Mouse (Mus musculus) myocyte (in vitro differentiated cells): ENCODE measurements around the gene Nat9.

Experiments
- CEBPB ChIP-seq: IDR thresholded peaks from 2 replicates; pipeline ENCODE4 v1.6.1; 2011; ENCODE audit warnings: mild to moderate bottlenecking, moderate library complexity; ENCODE audit not compliant: poor library complexity, insufficient read depth, severe bottlenecking
- E2F4 ChIP-seq: IDR thresholded peaks from one replicate; pipeline ENCODE4 v1.6.1; 2011; ENCODE audit warnings: mild to moderate bottlenecking, control low read depth, moderate library complexity; ENCODE audit not compliant: insufficient read depth
- MAX ChIP-seq: IDR thresholded peaks from one replicate; pipeline ENCODE4 v1.6.1; 2011; ENCODE audit warnings: low read depth, mild to moderate bottlenecking, control low read depth
- MYOD1 ChIP-seq, 3 experiments: IDR thresholded peaks; one replicate each; pipeline ENCODE4 v1.6.1; 2011; ENCODE audit warnings: control low read depth in 2 of 3, low read depth in 2 of 3, mild to moderate bottlenecking in 2 of 3, moderate library complexity in 1 of 3; ENCODE audit not compliant: insufficient read length in 2 of 3, control insufficient read depth in 1 of 3
- MYOG ChIP-seq, 3 experiments: IDR thresholded peaks; one replicate each; pipeline ENCODE4 v1.6.1; 2011; ENCODE audit warnings: control low read depth in 2 of 3, low read depth in 2 of 3, mild to moderate bottlenecking in 2 of 3; ENCODE audit not compliant: insufficient read length in 2 of 3, control insufficient read depth in 1 of 3, insufficient read depth in 1 of 3
- POLR2A ChIP-seq: IDR thresholded peaks from one replicate; pipeline ENCODE4 v1.6.1; 2011; ENCODE audit warnings: low read depth, mild to moderate bottlenecking, control low read depth, moderate library complexity; ENCODE audit not compliant: insufficient read length
- POLR2AphosphoS2 ChIP-seq: IDR thresholded peaks from one replicate; pipeline ENCODE4 v1.6.1; 2011; ENCODE audit warnings: low read depth, control low read depth; ENCODE audit not compliant: insufficient read length
- SRF ChIP-seq: IDR thresholded peaks from one replicate; pipeline ENCODE4 v1.6.1; 2011; ENCODE audit warnings: low read depth; ENCODE audit not compliant: control insufficient read depth, insufficient read length
- TCF12 ChIP-seq: IDR thresholded peaks from one replicate; pipeline ENCODE4 v1.6.1; 2011; ENCODE audit warnings: mild to moderate bottlenecking, control low read depth; ENCODE audit not compliant: poor library complexity, insufficient read depth, severe bottlenecking
- TCF3 ChIP-seq: IDR thresholded peaks from one replicate; pipeline ENCODE4 v1.6.1; 2011; ENCODE audit warnings: low read depth, control low read depth; ENCODE audit not compliant: insufficient read length
- USF1 ChIP-seq: IDR thresholded peaks from one replicate; pipeline ENCODE4 v1.6.1; 2011; ENCODE audit warnings: low read depth, mild to moderate bottlenecking, control low read depth, moderate library complexity

- TF ChIP-seq MYOD1 (IDR thresholded peaks at IDR 0.05; ENCODE audit: control insufficient read depth in 1 of 3, insufficient read length in 2 of 3, low read depth in 2 of 3) (no peak), POLR2A (no peak), E2F4 (no peak), TCF12 (no peak), MAX (no peak), POLR2AphosphoS2 (no peak), USF1 (no peak), CEBPB (no peak), SRF (no peak), TCF3 (no peak), MYOG (IDR thresholded peaks at IDR 0.05; ENCODE audit: control insufficient read depth in 1 of 3, insufficient read depth in 1 of 3, insufficient read length in 2 of 3, low read depth in 2 of 3) (no peak)
Observed at GRCm38 (mm10) chr11:115184973-115185372, 2.7 kb downstream of the Nat9 start.
